Mouse (Mus musculus): ENCODE data around the gene Olfr1417.
"Not testable (repeated sequence)": the region's sequence is repeated elsewhere in the genome, so short reads cannot be mapped to it uniquely, and the experiment has no call there.

Olfr1417 gene

GRCm38 (mm10) chr19:11839119-11839518 lies at the start of gene Olfr1417:
TSS of gene Olfr1417 (minus strand) at chr19:11839219.
- CTCF ChIA-PET: no interaction called here

GRCm38 (mm10) chr19:11886265-11886664 lies 47.2 kb upstream of the Olfr1417 start, which contains the start of gene Olfr1420:
TSS of gene Olfr1420 (plus strand) at chr19:11886565.
- CTCF ChIA-PET: no interaction called here

GRCm38 (mm10) chr19:11878404-11878803 lies 39.4 kb upstream of the Olfr1417 start:
- CTCF ChIA-PET: not testable (repeated sequence)

- CTCF ChIA-PET: no interaction called here
Observed at GRCm38 (mm10) chr19:11875006-11875405, 36.0 kb upstream of the Olfr1417 start, which contains the start of gene Olfr1419. TSS of gene Olfr1419 (minus strand) at chr19:11875106.

- CTCF ChIA-PET: no interaction called here
Observed at GRCm38 (mm10) chr19:11867837-11868236, 28.8 kb upstream of the Olfr1417 start.

GRCm38 (mm10) chr19:11860966-11861365 lies 21.9 kb upstream of the Olfr1417 start, which contains the start of gene Olfr1418:
TSS of gene Olfr1418 (minus strand) at chr19:11861066.
- CTCF ChIA-PET: no interaction called here

- CTCF ChIA-PET: no interaction called here
Observed at GRCm38 (mm10) chr19:11856506-11856905, 17.5 kb upstream of the Olfr1417 start.

- CTCF ChIA-PET: no interaction called here
Observed at GRCm38 (mm10) chr19:11854821-11855220, 15.8 kb upstream of the Olfr1417 start.

- CTCF ChIA-PET: no interaction called here
Observed at GRCm38 (mm10) chr19:11852652-11853051, 13.6 kb upstream of the Olfr1417 start.

GRCm38 (mm10) chr19:11846333-11846732 lies 7.3 kb upstream of the Olfr1417 start:
- CTCF ChIA-PET: no interaction called here

GRCm38 (mm10) chr19:11823346-11824065 lies 15.5 kb downstream of the Olfr1417 start:
- CTCF ChIA-PET: no interaction called here

- CTCF ChIA-PET: no interaction called here
Observed at GRCm38 (mm10) chr19:11820211-11820610, 18.8 kb downstream of the Olfr1417 start.

GRCm38 (mm10) chr19:11819800-11820199 lies 19.2 kb downstream of the Olfr1417 start:
- CTCF ChIA-PET: interaction anchor here (0.5 kb wide), 1 partner anchor 512 kb away, joined by 3 read pairs; no protein-coding TSS in a partner anchor

- CTCF ChIA-PET: interaction anchor here (0.5 to 0.7 kb wide), 4 partner anchors 129 to 511 kb away, joined by 3 to 8 read pairs (median 6); no protein-coding TSS in a partner anchor
Observed at GRCm38 (mm10) chr19:11819143-11819700, 19.8 kb downstream of the Olfr1417 start, which contains the start of gene Stx3. TSS of gene Stx3 (minus strand) at chr19:11819403.

GRCm38 (mm10) chr19:11818199-11819142 lies 20.5 kb downstream of the Olfr1417 start:
- CTCF ChIA-PET: interaction anchor here (0.7 kb wide), 3 partner anchors 130 to 489 kb away, joined by 5 to 8 read pairs (median 6); no protein-coding TSS in a partner anchor

- CTCF ChIA-PET: no interaction called here
Observed at GRCm38 (mm10) chr19:11817586-11817985, 21.4 kb downstream of the Olfr1417 start.

GRCm38 (mm10) chr19:11816706-11817105 lies 22.3 kb downstream of the Olfr1417 start:
- CTCF ChIA-PET: no interaction called here

- CTCF ChIA-PET: interaction anchor here (0.6 kb wide), 1 partner anchor 202 kb away, joined by 4 read pairs; no protein-coding TSS in a partner anchor
Observed at GRCm38 (mm10) chr19:11814742-11815333, 24.2 kb downstream of the Olfr1417 start.

- CTCF ChIA-PET: no interaction called here
Observed at GRCm38 (mm10) chr19:11813649-11814048, 25.4 kb downstream of the Olfr1417 start.

GRCm38 (mm10) chr19:11813136-11813535 lies 25.9 kb downstream of the Olfr1417 start:
- CTCF ChIA-PET: no interaction called here

GRCm38 (mm10) chr19:11811688-11812365 lies 27.2 kb downstream of the Olfr1417 start:
- CTCF ChIA-PET: no interaction called here

Data from spleen, embryonic (tissue).